Mouse (Mus musculus) adrenal gland, postnatal 4 days (tissue): Measurements from ENCODE around the gene Pdcd6. TPM values are rescaled to one million over a fixed set of nuclear protein-coding genes. Genes with fewer than 3 reads are reported as not detected.

ENCODE experiments used
- DNase-seq, 2 experiments: peaks; one replicate each; pipeline ENCODE4 v3.0.0; 2021 to 2022; ENCODE audit warnings: low spot score in 2 of 2, mixed read lengths in 2 of 2
- total RNA-seq, 2 experiments: library from RNA; stranded (reverse); gene quantifications; 2 replicates each; pipeline ENCODE4 v1.2.3; 2021

Gene Pdcd6
- total RNA-seq, 2 experiments from 2014 or later, result 143 to 145 TPM

- DNase-seq, result no peak
These were observed 27.7 kb downstream of the Pdcd6 start for GRCm38 (mm10) chr13:74289646-74290045.

GRCm38 (mm10) chr13:74282299-74282698 lies 35.1 kb downstream of the Pdcd6 start:
- DNase-seq, result no peak

DNA sequence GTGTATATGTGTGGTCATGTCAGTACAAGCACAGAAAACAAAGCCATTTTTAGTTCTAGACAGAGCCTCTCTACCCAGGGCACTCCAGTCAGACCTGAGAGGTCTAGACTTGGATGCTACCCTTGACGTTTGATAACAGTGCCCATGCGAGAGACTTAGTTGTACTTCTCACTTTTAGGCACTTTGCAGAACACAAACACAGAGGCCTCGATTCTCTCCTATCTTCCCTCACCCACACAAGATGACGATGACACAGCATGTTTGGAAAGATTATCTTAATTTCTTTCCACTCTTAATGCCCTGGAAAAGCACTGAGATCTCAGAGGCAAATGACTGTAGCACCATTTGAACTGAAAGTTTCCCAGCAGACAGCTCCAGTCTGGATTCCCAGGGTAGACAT lies 41.7 kb downstream of the Pdcd6 start:
- no peak for DNase-seq

- DNase-seq, result peak; percentile 16 to 18
These were observed 57.0 kb downstream of the Pdcd6 start for GRCm38 (mm10) chr13:74260231-74260992.

DNA sequence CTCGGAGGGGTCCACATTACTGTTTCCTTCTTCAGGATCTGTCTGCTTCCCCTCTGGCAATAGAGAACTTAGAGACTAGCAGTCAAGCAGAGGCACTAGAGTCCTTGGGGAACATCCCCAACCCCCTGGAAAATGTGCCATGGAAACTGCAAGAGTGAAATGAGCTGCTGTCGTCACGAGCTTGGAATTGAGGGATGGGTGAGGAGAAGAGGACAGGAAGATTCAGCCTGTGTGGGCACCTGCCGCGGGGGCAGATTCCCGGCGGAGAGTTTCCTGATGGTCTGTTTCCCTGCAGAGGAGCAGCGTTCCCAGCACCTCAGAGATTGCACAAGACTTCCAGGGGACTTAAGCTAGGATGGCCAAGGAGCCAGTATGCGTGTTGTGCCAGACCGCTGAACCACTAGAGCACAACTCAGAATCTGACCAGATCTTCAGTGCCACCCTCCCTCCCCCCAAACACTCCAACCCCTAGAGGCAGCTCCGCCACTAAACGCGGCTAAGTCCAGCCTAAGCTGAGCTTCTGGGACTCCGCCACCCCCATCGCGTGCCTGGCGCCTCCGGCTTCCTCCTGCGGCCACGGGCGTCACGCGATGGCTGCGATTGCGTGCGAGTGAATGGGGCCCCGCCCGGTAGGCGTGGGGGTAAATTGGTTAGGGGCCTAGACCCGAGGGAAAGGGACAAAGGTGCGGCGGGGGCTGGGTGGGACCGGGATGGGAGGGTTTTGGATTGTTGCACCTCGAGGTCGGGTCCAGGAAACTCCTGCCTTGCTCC lies 57.7 kb downstream of the Pdcd6 start:
- peak; percentile 25 to 35 for DNase-seq

Other genes with a start within 250 kb of the Pdcd6 start
- gene Slc9a3, start 196.1 kb downstream of the Pdcd6 start, total RNA-seq, result 1 to 10 TPM in 1 of 2 experiments, under 1 TPM in 1; 0.42 to 3.2 TPM
- 10 to 100 TPM; 57.6 to 62.6 TPM for gene Exoc3, start 108.8 kb downstream of the Pdcd6 start, total RNA-seq
- gene Ahrr, start 25.2 kb downstream of the Pdcd6 start, total RNA-seq, result 1 to 10 TPM; 2.3 to 2.4 TPM
- gene Sdha, start 32.7 kb upstream of the Pdcd6 start, total RNA-seq, result 100 to 1,000 TPM; 450 to 473 TPM
- gene Ccdc127, start 32.7 kb upstream of the Pdcd6 start, total RNA-seq, result 10 to 100 TPM; 48.3 to 50.8 TPM
- gene Lrrc14b, start 46.4 kb upstream of the Pdcd6 start, total RNA-seq, result 1 to 10 TPM in 1 of 2 experiments, under 1 TPM in 1; 0.78 to 1.5 TPM
- 1 to 10 TPM; 2.9 to 3.3 TPM for gene Zfp72, start 73.3 kb upstream of the Pdcd6 start, total RNA-seq
- gene Ftl1-ps1, start 82.1 kb upstream of the Pdcd6 start, total RNA-seq, result 100 to 1,000 TPM; 682 to 698 TPM
- 10 to 100 TPM; 13.2 to 13.7 TPM for gene Zfp825, start 176.4 kb upstream of the Pdcd6 start, total RNA-seq